Mouse (Mus musculus): Measurements from ENCODE around the gene Pex14. TPM values are rescaled to one million over a fixed set of nuclear protein-coding genes. Genes with fewer than 3 reads are reported as not detected.

Gene Pex14
- polyA plus RNA-seq, 1 experiment from 2014 or later = 54.3 TPM

GRCm38 (mm10) chr4:149098571-149098970 lies 1.1 kb downstream of the Pex14 start:
- 11% methylated on average over 11 of the region's 11 CpGs for WGBS
- no peak overlapping the region for H3K27ac ChIP-seq
- H3K9ac ChIP-seq = peak overlapping the region; percentile 91

GRCm38 (mm10) chr4:149097956-149098355 lies 1.7 kb downstream of the Pex14 start:
- Histone ChIP-seq H3K27me3 (no peaks in the 10 kb centered on the region), H3K36me3 (peaks cover 11% of the 10 kb centered on the region), H3K4me2 (replicated peaks) (peak overlapping the region; percentile 96), H3K9ac (peak overlapping the region; percentile 91), H3K27ac (no peak overlapping the region), H3K4me1 (peaks cover 16% of the 10 kb centered on the region), H3K9me3 (no peaks in the 10 kb centered on the region), H3K4me3 (peak overlapping the region; percentile 98)
- ATAC-seq (ENCODE audit: low FRiP score, low read depth) = no peak
- WGBS = 91% methylated on average over 3 of the region's 3 CpGs

More at GRCm38 (mm10) chr4:149098571-149098970, 1.1 kb downstream of the Pex14 start:
- no peak for ATAC-seq (ENCODE audit: low FRiP score, low read depth)
- Histone ChIP-seq H3K27me3 (no peaks in the 10 kb centered on the region), H3K36me3 (peaks cover 6% of the 10 kb centered on the region; the same call in 1 of the 2 replicates), H3K4me1 (peaks cover 16% of the 10 kb centered on the region), H3K4me2 (replicated peaks) (peak overlapping the region; percentile 96), H3K4me3 (peak overlapping the region; percentile 98), H3K9me3 (no peaks in the 10 kb centered on the region)

GRCm38 (mm10) chr4:149091364-149091763 lies 8.3 kb downstream of the Pex14 start:
- no peaks in the 10 kb centered on the region for H3K27me3 ChIP-seq
- H3K9ac ChIP-seq = no peak overlapping the region
- no peaks in the 10 kb centered on the region for H3K4me1 ChIP-seq
- no peak for ATAC-seq (ENCODE audit: low FRiP score, low read depth)
- peaks cover 20% of the 10 kb centered on the region for H3K36me3 ChIP-seq
- H3K9me3 ChIP-seq = no peaks in the 10 kb centered on the region
- WGBS = 72% methylated on average over 8 of the region's 8 CpGs
- no peak overlapping the region for H3K4me2 ChIP-seq (replicated peaks)
- H3K4me3 ChIP-seq = no peak overlapping the region
- no peak overlapping the region for H3K27ac ChIP-seq

GRCm38 (mm10) chr4:149085381-149085780 lies 14.3 kb downstream of the Pex14 start:
- Histone ChIP-seq H3K36me3 (no peaks in the 10 kb centered on the region), H3K27ac (no peak overlapping the region), H3K9me3 (no peaks in the 10 kb centered on the region), H3K27me3 (no peaks in the 10 kb centered on the region), H3K4me3 (no peak overlapping the region), H3K4me2 (replicated peaks) (no peak overlapping the region), H3K9ac (no peak overlapping the region), H3K4me1 (peaks cover 13% of the 10 kb centered on the region)
- no peak for ATAC-seq (ENCODE audit: low FRiP score, low read depth)
- WGBS = 76% methylated on average over 5 of the region's 5 CpGs

GRCm38 (mm10) chr4:149081528-149081927 lies 18.1 kb downstream of the Pex14 start:
- WGBS = 74% methylated on average over 17 of the region's 17 CpGs
- Histone ChIP-seq H3K4me3 (no peak overlapping the region), H3K4me1 (peaks cover 13% of the 10 kb centered on the region), H3K4me2 (replicated peaks) (no peak overlapping the region), H3K36me3 (no peaks in the 10 kb centered on the region), H3K27ac (no peak overlapping the region), H3K9me3 (no peaks in the 10 kb centered on the region), H3K27me3 (no peaks in the 10 kb centered on the region), H3K9ac (no peak overlapping the region)
- ATAC-seq (ENCODE audit: low FRiP score, low read depth) = no peak

- peaks cover 6% of the 10 kb centered on the region for H3K36me3 ChIP-seq
- peaks cover 23% of the 10 kb centered on the region for H3K4me1 ChIP-seq
- no peaks in the 10 kb centered on the region for H3K27me3 ChIP-seq
- H3K4me3 ChIP-seq = no peak overlapping the region
- H3K9me3 ChIP-seq = no peaks in the 10 kb centered on the region
- no peak overlapping the region for H3K4me2 ChIP-seq (replicated peaks)
- no peak for ATAC-seq (ENCODE audit: low FRiP score, low read depth)
- H3K27ac ChIP-seq = no peak overlapping the region
- H3K9ac ChIP-seq = no peak overlapping the region
- 94% methylated on average over 8 of the region's 8 CpGs for WGBS
Measured at GRCm38 (mm10) chr4:149080111-149080510, 19.6 kb downstream of the Pex14 start.

GRCm38 (mm10) chr4:149079629-149080028 lies 20.0 kb downstream of the Pex14 start:
- Histone ChIP-seq H3K4me3 (no peak overlapping the region), H3K4me2 (replicated peaks) (no peak overlapping the region), H3K9me3 (no peaks in the 10 kb centered on the region), H3K4me1 (peaks cover 23% of the 10 kb centered on the region), H3K27me3 (no peaks in the 10 kb centered on the region), H3K27ac (no peak overlapping the region), H3K36me3 (peaks cover 10% of the 10 kb centered on the region), H3K9ac (no peak overlapping the region)
- 83% methylated on average over 6 of the region's 6 CpGs for WGBS
- ATAC-seq (ENCODE audit: low FRiP score, low read depth) = no peak

- Histone ChIP-seq H3K4me3 (no peak overlapping the region), H3K36me3 (peaks cover 14% of the 10 kb centered on the region), H3K9me3 (no peaks in the 10 kb centered on the region), H3K27me3 (no peaks in the 10 kb centered on the region), H3K4me1 (peaks cover 23% of the 10 kb centered on the region), H3K9ac (no peak overlapping the region), H3K27ac (no peak overlapping the region), H3K4me2 (replicated peaks) (no peak overlapping the region)
- 61% methylated on average over 4 of the region's 4 CpGs for WGBS
- no peak for ATAC-seq (ENCODE audit: low FRiP score, low read depth)
Measured at GRCm38 (mm10) chr4:149078261-149078660, 21.4 kb downstream of the Pex14 start.

GRCm38 (mm10) chr4:149075871-149076575 lies 23.7 kb downstream of the Pex14 start:
- Histone ChIP-seq H3K9ac (no peak overlapping the region), H3K9me3 (no peaks in the 10 kb centered on the region), H3K4me1 (peaks cover 15% of the 10 kb centered on the region; the same call in 1 of the 2 replicates), H3K4me2 (replicated peaks) (no peak overlapping the region), H3K27ac (no peak overlapping the region), H3K36me3 (peaks cover 31% of the 10 kb centered on the region), H3K4me3 (no peak overlapping the region), H3K27me3 (no peaks in the 10 kb centered on the region)
- 32% methylated on average over 10 of the region's 10 CpGs for WGBS
- ATAC-seq (ENCODE audit: low FRiP score, low read depth) = peak; percentile 71

GRCm38 (mm10) chr4:149075073-149075472 lies 24.6 kb downstream of the Pex14 start:
- WGBS = 97% methylated on average over 13 of the region's 13 CpGs
- no peaks in the 10 kb centered on the region for H3K9me3 ChIP-seq
- H3K4me2 ChIP-seq (replicated peaks) = no peak overlapping the region
- H3K36me3 ChIP-seq = peaks cover 31% of the 10 kb centered on the region
- no peak overlapping the region for H3K4me3 ChIP-seq
- H3K27me3 ChIP-seq = no peaks in the 10 kb centered on the region
- H3K9ac ChIP-seq = no peak overlapping the region
- no peak overlapping the region for H3K27ac ChIP-seq
- H3K4me1 ChIP-seq = peaks cover 24% of the 10 kb centered on the region
- ATAC-seq (ENCODE audit: low FRiP score, low read depth) = no peak

GRCm38 (mm10) chr4:149066672-149067551 lies 32.8 kb downstream of the Pex14 start:
- Histone ChIP-seq H3K9me3 (no peaks in the 10 kb centered on the region), H3K27me3 (peaks cover 18% of the 10 kb centered on the region; the same call in 1 of the 2 replicates), H3K27ac (no peak overlapping the region), H3K4me2 (replicated peaks) (no peak overlapping the region), H3K4me3 (no peak overlapping the region), H3K4me1 (peaks cover 50% of the 10 kb centered on the region), H3K36me3 (peaks cover 3% of the 10 kb centered on the region), H3K9ac (0 out of 2 replicates have a peak overlapping the region, but pooled peaks have one; percentile 9)
- ATAC-seq (ENCODE audit: low FRiP score, low read depth) = no peak
- WGBS = 79% methylated on average over 22 of the region's 22 CpGs

Data from limb, embryonic 13.5 days (tissue).